Mouse (Mus musculus): Measurements from ENCODE around the gene Galnt14.

DNA sequence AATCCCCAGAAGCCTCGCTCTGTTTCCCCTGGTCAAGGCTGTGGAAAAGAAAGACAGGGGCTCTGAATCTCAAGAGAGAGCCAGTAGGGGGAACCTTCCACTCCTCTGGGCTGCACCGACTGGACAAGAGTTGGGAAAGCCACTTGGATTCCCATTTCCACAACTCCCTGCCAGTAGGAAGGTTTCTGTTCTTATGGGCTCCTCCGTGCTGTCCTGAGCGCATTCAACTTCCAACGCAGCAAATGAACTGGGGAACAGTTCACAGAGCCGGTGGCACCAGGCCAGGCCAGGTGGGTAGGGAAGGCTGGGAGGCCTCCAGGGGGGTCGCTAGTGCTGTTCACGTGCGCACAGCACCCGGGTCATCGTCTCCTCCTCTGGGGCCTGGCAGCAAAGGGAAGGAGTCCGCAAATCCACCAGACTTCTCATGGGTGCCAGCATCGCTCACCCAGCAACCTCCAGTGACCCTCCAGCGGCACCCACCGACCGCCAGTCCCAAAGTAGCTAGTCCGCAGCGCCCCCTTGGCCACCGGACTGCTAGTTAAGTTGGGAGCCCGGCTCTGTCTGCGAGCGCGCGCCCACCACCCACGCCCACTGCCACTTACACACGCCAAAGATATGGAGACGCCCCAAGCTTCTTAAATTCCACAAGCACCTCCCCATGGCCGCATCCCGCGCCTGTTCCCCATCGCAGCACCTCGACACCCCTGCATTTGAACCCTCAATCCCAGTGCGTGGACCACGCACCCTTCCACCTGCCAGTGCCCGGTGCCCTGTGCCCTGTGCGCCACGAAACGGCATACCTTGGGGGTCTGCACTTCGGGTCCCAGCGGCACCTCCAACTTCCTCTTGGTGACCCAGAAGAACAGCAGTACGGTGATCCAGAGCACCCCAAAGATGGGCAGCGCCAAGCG is 867 bp downstream of the Galnt14 start:
- no peak for TF ChIP-seq POLR2A (IDR thresholded peaks at IDR 0.05; ENCODE audit: insufficient read depth, low read length)
- TF ChIP-seq EP300 (IDR thresholded peaks at IDR 0.05; ENCODE audit: insufficient read depth, low read depth, low read length) = no peak
- TF ChIP-seq CTCF (IDR thresholded peaks at IDR 0.05; ENCODE audit: low read depth, low read length) = no peak
